Mouse (Mus musculus) testis, adult 2 months (tissue): ENCODE results near the gene Ccnj.

Experiments used
- CTCF ChIP-seq: fragments of 200-500 bp; IDR thresholded peaks from 2 replicates; pipeline ENCODE4 v1.5.1; 2012; ENCODE audit warnings: low read depth, mild to moderate bottlenecking, inconsistent platforms, low read length, moderate library complexity; ENCODE audit not compliant: control insufficient read depth, insufficient read depth, insufficient replicate concordance
- POLR2A ChIP-seq: fragments of 200-500 bp; IDR thresholded peaks from 2 replicates; pipeline ENCODE4 v1.6.1; 2012; ENCODE audit warnings: low read depth, mild to moderate bottlenecking, inconsistent platforms, low read length, moderate library complexity; ENCODE audit not compliant: control insufficient read depth

- no peak for TF ChIP-seq CTCF
- TF ChIP-seq POLR2A, result no peak
Measured at GRCm38 (mm10) chr19:40838205-40838604, 7.1 kb downstream of the Ccnj start.
